Mouse (Mus musculus): Measurements from ENCODE around the gene Cux1.

DNA sequence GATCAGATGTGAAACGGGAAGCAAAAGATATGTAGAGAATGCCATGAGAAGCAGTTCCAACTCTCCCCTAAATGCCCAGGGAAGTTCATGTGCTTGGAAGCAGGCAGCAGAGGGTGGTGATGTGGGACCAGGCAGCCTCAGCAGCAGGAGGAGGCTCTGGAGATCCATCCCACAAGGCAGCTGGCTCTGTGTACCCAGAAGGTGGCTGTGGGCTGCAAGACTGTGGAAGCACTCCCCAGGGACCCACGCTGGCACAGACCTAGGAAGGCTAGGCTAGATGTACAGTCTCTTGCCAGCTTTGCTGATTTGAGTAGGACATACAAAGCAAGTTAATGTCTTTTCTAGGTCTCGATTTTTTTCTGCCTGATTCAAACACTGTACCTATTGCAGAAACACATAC lies 91.0 kb downstream of the Cux1 start:
- TF ChIP-seq POLR2A (IDR thresholded peaks at IDR 0.05; ENCODE audit: low read depth, low read length) (no peak), CTCF (conservative IDR thresholded peaks at IDR 0.05; ENCODE audit: insufficient read depth, insufficient read length, low read depth, low read length) (no peak)
